Mouse (Mus musculus) natural killer cell, adult 2 months (primary cell): ENCODE measurements at regions not wholly inside any gene's neighbourhood (a gene's known extent, or its start where the extent isn't known, plus 50 kb on each side); places are given as distances from the start of the nearest gene placed in this dataset.

Experiments used
- DNase-seq, 2 experiments: peaks; one replicate each; pipeline ENCODE4 v3.0.0; 2022; ENCODE audit warnings: low spot score in 2 of 2

- DNase-seq, result no peak
Observed at GRCm38 (mm10) chrX:11797870-11798269, 362.3 kb downstream of the Bcor start.

- no peak for DNase-seq
Observed at GRCm38 (mm10) chrX:11798326-11798725, 361.8 kb downstream of the Bcor start.

- no peak for DNase-seq
Observed at GRCm38 (mm10) chrX:11800400-11800941, 359.7 kb downstream of the Bcor start.

GRCm38 (mm10) chrX:11801208-11801607, 358.9 kb downstream of the Bcor start:
- DNase-seq, result peak in 1 of 2 experiments; percentile 5

GRCm38 (mm10) chrX:11801621-11802020, 358.5 kb downstream of the Bcor start:
- no peak for DNase-seq

- DNase-seq, result no peak
Observed at GRCm38 (mm10) chrX:11802074-11802899, 357.9 kb downstream of the Bcor start.

- no peak for DNase-seq
Observed at GRCm38 (mm10) chrX:11803239-11803638, 356.9 kb downstream of the Bcor start.

GRCm38 (mm10) chrX:11806896-11807252, 353.3 kb downstream of the Bcor start:
- no peak for DNase-seq

- DNase-seq, result no peak
Observed at GRCm38 (mm10) chrX:11807253-11807882, 352.8 kb downstream of the Bcor start.

- no peak for DNase-seq
Observed at GRCm38 (mm10) chrX:11807883-11808262, 352.3 kb downstream of the Bcor start.

GRCm38 (mm10) chrX:11808911-11809310, 351.2 kb downstream of the Bcor start:
- no peak for DNase-seq

GRCm38 (mm10) chrX:11814861-11815260, 345.3 kb downstream of the Bcor start:
- no peak for DNase-seq

- no peak for DNase-seq
Observed at GRCm38 (mm10) chrX:11815864-11816263, 344.3 kb downstream of the Bcor start.

- DNase-seq, result no peak
Observed at GRCm38 (mm10) chrX:11818634-11819033, 341.5 kb downstream of the Bcor start.

GRCm38 (mm10) chrX:11821165-11821564, 339.0 kb downstream of the Bcor start:
- no peak for DNase-seq

- no peak for DNase-seq
Observed at GRCm38 (mm10) chrX:11821880-11822768, 338.0 kb downstream of the Bcor start.

GRCm38 (mm10) chrX:11825948-11826347, 334.2 kb downstream of the Bcor start:
- DNase-seq, result no peak

GRCm38 (mm10) chrX:11826737-11827408, 333.3 kb downstream of the Bcor start:
- DNase-seq, result no peak

- no peak for DNase-seq
Observed at GRCm38 (mm10) chrX:11829411-11830002, 330.6 kb downstream of the Bcor start.

- DNase-seq, result no peak
Observed at GRCm38 (mm10) chrX:11837566-11837965, 322.6 kb downstream of the Bcor start.

- DNase-seq, result peak; percentile 37 to 49
Observed at GRCm38 (mm10) chrX:11839665-11840245, 320.4 kb downstream of the Bcor start.
